Mouse (Mus musculus) bone marrow, adult 2 months (tissue): ENCODE measurements around the gene Psmb9.

Experiments
- CTCF ChIP-seq: fragments of 200-500 bp; IDR thresholded peaks from 2 replicates; pipeline ENCODE4 v1.5.1; 2011; ENCODE audit warnings: low read length, control low read depth; ENCODE audit not compliant: control insufficient read depth, insufficient read depth
- POLR2A ChIP-seq: fragments of 200-500 bp; IDR thresholded peaks from 2 replicates; pipeline ENCODE4 v1.6.1; 2011; ENCODE audit warnings: low read depth, mild to moderate bottlenecking, control low read depth, low read length, borderline replicate concordance; ENCODE audit not compliant: control insufficient read depth

DNA sequence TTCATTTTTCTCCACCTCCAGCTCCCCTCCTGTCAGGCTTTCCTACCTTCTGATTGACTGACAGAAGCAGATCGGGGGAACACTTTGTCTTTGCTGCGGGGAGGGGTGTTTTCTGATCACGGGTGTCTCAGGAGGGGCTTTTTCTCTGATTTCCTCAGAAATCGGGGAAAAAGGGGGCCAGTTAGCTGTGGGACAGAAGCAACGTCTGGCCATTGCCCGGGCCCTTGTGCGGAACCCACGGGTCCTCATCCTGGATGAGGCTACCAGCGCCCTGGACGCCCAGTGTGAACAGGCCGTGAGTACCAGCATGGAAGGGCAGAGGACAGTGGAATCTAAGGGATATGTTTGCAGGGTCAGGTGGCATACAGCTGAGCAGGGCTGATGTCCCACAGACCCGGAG, 27.6 kb upstream of the Psmb9 start:
- TF ChIP-seq CTCF (no peak), POLR2A (no peak)
